Mouse (Mus musculus) forelimb bud, embryonic 11.5 days (tissue): Measurements from ENCODE around the gene Spaar.

ENCODE experiments used
- DNase-seq: peaks from one replicate; pipeline ENCODE4 v3.0.0-alpha.2; 2012; ENCODE audit warnings: low read depth, low spot score

Spaar gene

GRCm38 (mm10) chr4:43798936-43799335 is 69.1 kb downstream of the Spaar start:
- DNase-seq = no peak
